Mouse (Mus musculus): ENCODE results near the gene Poc1b. TPM values are rescaled to one million over a fixed set of nuclear protein-coding genes. Genes with fewer than 3 reads are reported as not detected.

The Poc1b gene
- total RNA-seq, 1 experiment, result 3.6 TPM

- Histone ChIP-seq H3K27ac (ENCODE audit: insufficient read depth, low read depth, low read length, poor library complexity, severe bottlenecking) (no peak overlapping the region), H3K36me3 (ENCODE audit: control insufficient read depth, insufficient read depth, low read length, poor library complexity, severe bottlenecking) (no peaks in the 10 kb centered on the region)
- in situ Hi-C loops (cut with MboI; ENCODE audit: low sequenced_read_pairs in 2 of 2, unreplicated experiment in 2 of 2), result no loop called here
Observed at GRCm38 (mm10) chr10:99118697-99119096, 11.9 kb downstream of the Poc1b start.

GRCm38 (mm10) chr10:99119471-99119870 lies 12.6 kb downstream of the Poc1b start:
- no peak for TF ChIP-seq CHD2 (IDR thresholded peaks at IDR 0.05; ENCODE audit: low read depth, low read length)
- TF ChIP-seq ZC3H11A (IDR thresholded peaks at IDR 0.05; ENCODE audit: borderline replicate concordance, low read depth, low read length), result no peak
- TF ChIP-seq ZNF384 (IDR thresholded peaks at IDR 0.05; ENCODE audit: low read depth, low read length), result no peak
- no peak for TF ChIP-seq HCFC1 (IDR thresholded peaks at IDR 0.05; ENCODE audit: borderline replicate concordance, insufficient read depth, low read length)
- TF ChIP-seq MAFK (IDR thresholded peaks at IDR 0.05; ENCODE audit: insufficient read depth, low read depth, low read length), result no peak
- Histone ChIP-seq H3K4me3 (ENCODE audit: insufficient read depth in 1 of 2, low read depth in 1 of 2, low read length in 2 of 2, poor library complexity in 1 of 2, severe bottlenecking in 1 of 2) (no peak overlapping the region), H3K4me1 (ENCODE audit: control insufficient read depth in 2 of 2, insufficient read depth in 2 of 2, low read length in 2 of 2, poor library complexity in 1 of 2) (peaks cover 6 to 20% of the 10 kb centered on the region in 2 experiments; a peak in 3 of 4 replicates), H3K9me3 (ENCODE audit: control insufficient read depth, insufficient read depth, low read depth, low read length) (no peaks in the 10 kb centered on the region), H3K9ac (ENCODE audit: insufficient read depth, low read depth, low read length, poor library complexity, severe bottlenecking) (no peak overlapping the region), H3K36me3 (ENCODE audit: control insufficient read depth, insufficient read depth, low read length, poor library complexity, severe bottlenecking) (no peaks in the 10 kb centered on the region), H3K27ac (ENCODE audit: insufficient read depth, low read depth, low read length, poor library complexity, severe bottlenecking) (no peak overlapping the region)
- DNase-seq (ENCODE audit: low read depth, low spot score), result no peak
- in situ Hi-C loops (cut with MboI; ENCODE audit: low sequenced_read_pairs in 2 of 2, unreplicated experiment in 2 of 2), result no loop called here

More at GRCm38 (mm10) chr10:99118697-99119096, 11.9 kb downstream of the Poc1b start:
- Histone ChIP-seq H3K9me3 (ENCODE audit: control insufficient read depth, insufficient read depth, low read depth, low read length) (no peaks in the 10 kb centered on the region), H3K9ac (ENCODE audit: insufficient read depth, low read depth, low read length, poor library complexity, severe bottlenecking) (no peak overlapping the region), H3K4me3 (ENCODE audit: insufficient read depth in 1 of 2, low read depth in 1 of 2, low read length in 2 of 2, poor library complexity in 1 of 2, severe bottlenecking in 1 of 2) (no peak overlapping the region), H3K4me1 (ENCODE audit: control insufficient read depth in 2 of 2, insufficient read depth in 2 of 2, low read length in 2 of 2, poor library complexity in 1 of 2) (peaks cover 6 to 20% of the 10 kb centered on the region in 2 experiments; a peak in 3 of 4 replicates)
- no peak for DNase-seq (ENCODE audit: low read depth, low spot score)
- TF ChIP-seq MAFK (IDR thresholded peaks at IDR 0.05; ENCODE audit: insufficient read depth, low read depth, low read length) (no peak), CHD2 (IDR thresholded peaks at IDR 0.05; ENCODE audit: low read depth, low read length) (no peak), ZC3H11A (IDR thresholded peaks at IDR 0.05; ENCODE audit: borderline replicate concordance, low read depth, low read length) (no peak), ZNF384 (IDR thresholded peaks at IDR 0.05; ENCODE audit: low read depth, low read length) (no peak), HCFC1 (IDR thresholded peaks at IDR 0.05; ENCODE audit: borderline replicate concordance, insufficient read depth, low read length) (no peak)

GRCm38 (mm10) chr10:99126225-99126624 lies 19.4 kb downstream of the Poc1b start, which contains the start of gene Phxr2:
Phxr2 (minus strand) TSS chr10:99126325.
- no peak within 1 kb of the TSS for H3K9ac ChIP-seq (ENCODE audit: insufficient read depth, low read depth, low read length, poor library complexity, severe bottlenecking)
- H3K4me3 ChIP-seq (ENCODE audit: insufficient read depth in 1 of 2, low read depth in 1 of 2, low read length in 2 of 2, poor library complexity in 1 of 2, severe bottlenecking in 1 of 2), result no peak within 1 kb of the TSS
- TF ChIP-seq HCFC1 (IDR thresholded peaks at IDR 0.05; ENCODE audit: borderline replicate concordance, insufficient read depth, low read length) (no peak), CHD2 (IDR thresholded peaks at IDR 0.05; ENCODE audit: low read depth, low read length) (no peak), ZNF384 (IDR thresholded peaks at IDR 0.05; ENCODE audit: low read depth, low read length) (no peak), MAFK (IDR thresholded peaks at IDR 0.05; ENCODE audit: insufficient read depth, low read depth, low read length) (no peak), ZC3H11A (IDR thresholded peaks at IDR 0.05; ENCODE audit: borderline replicate concordance, low read depth, low read length) (no peak)
- H3K9me3 ChIP-seq (ENCODE audit: control insufficient read depth, insufficient read depth, low read depth, low read length), result no peaks in the 10 kb centered on the region
- H3K27ac ChIP-seq (ENCODE audit: insufficient read depth, low read depth, low read length, poor library complexity, severe bottlenecking), result no peak within 1 kb of the TSS
- no peak for DNase-seq (ENCODE audit: low read depth, low spot score)
- peaks cover 3% of the 10 kb centered on the region; the same call in 1 of the 2 replicates for H3K36me3 ChIP-seq (ENCODE audit: control insufficient read depth, insufficient read depth, low read length, poor library complexity, severe bottlenecking)
- H3K4me1 ChIP-seq (ENCODE audit: control insufficient read depth in 2 of 2, insufficient read depth in 2 of 2, low read length in 2 of 2, poor library complexity in 1 of 2), result peaks cover 0 to 1% of the 10 kb centered on the region in 2 experiments; a peak in 1 of 4 replicates
- in situ Hi-C loops (cut with MboI; ENCODE audit: low sequenced_read_pairs in 2 of 2, unreplicated experiment in 2 of 2), result no loop called here

- Histone ChIP-seq H3K9me3 (ENCODE audit: control insufficient read depth, insufficient read depth, low read depth, low read length) (no peaks in the 10 kb centered on the region), H3K4me3 (ENCODE audit: insufficient read depth in 1 of 2, low read depth in 1 of 2, low read length in 2 of 2, poor library complexity in 1 of 2, severe bottlenecking in 1 of 2) (no peak overlapping the region), H3K36me3 (ENCODE audit: control insufficient read depth, insufficient read depth, low read length, poor library complexity, severe bottlenecking) (peaks cover 4% of the 10 kb centered on the region; the same call in 1 of the 2 replicates), H3K9ac (ENCODE audit: insufficient read depth, low read depth, low read length, poor library complexity, severe bottlenecking) (no peak overlapping the region), H3K4me1 (ENCODE audit: control insufficient read depth in 2 of 2, insufficient read depth in 2 of 2, low read length in 2 of 2, poor library complexity in 1 of 2) (peaks cover 0 to 1% of the 10 kb centered on the region in 2 experiments; a peak in 1 of 4 replicates), H3K27ac (ENCODE audit: insufficient read depth, low read depth, low read length, poor library complexity, severe bottlenecking) (no peak overlapping the region)
- no peak for TF ChIP-seq HCFC1 (IDR thresholded peaks at IDR 0.05; ENCODE audit: borderline replicate concordance, insufficient read depth, low read length)
- no peak for TF ChIP-seq ZNF384 (IDR thresholded peaks at IDR 0.05; ENCODE audit: low read depth, low read length)
- no peak for TF ChIP-seq ZC3H11A (IDR thresholded peaks at IDR 0.05; ENCODE audit: borderline replicate concordance, low read depth, low read length)
- no peak for TF ChIP-seq MAFK (IDR thresholded peaks at IDR 0.05; ENCODE audit: insufficient read depth, low read depth, low read length)
- TF ChIP-seq CHD2 (IDR thresholded peaks at IDR 0.05; ENCODE audit: low read depth, low read length), result no peak
- in situ Hi-C loops (cut with MboI; ENCODE audit: low sequenced_read_pairs in 2 of 2, unreplicated experiment in 2 of 2), result no loop called here
- DNase-seq (ENCODE audit: low read depth, low spot score), result no peak
Observed at GRCm38 (mm10) chr10:99126954-99127353, 20.1 kb downstream of the Poc1b start.
